Mouse (Mus musculus) bone marrow, adult 2 months (tissue): ENCODE results near the gene Pde4d. TPM values are rescaled to one million over a fixed set of nuclear protein-coding genes. Genes with fewer than 3 reads are reported as not detected.

ENCODE experiments used
- H3K27ac ChIP-seq: fragments of 200-500 bp; 2 replicates; pipeline ENCODE4 v1.5.1; 2012; ENCODE audit warnings: low read depth, mild to moderate bottlenecking, control low read depth, inconsistent platforms, low read length; ENCODE audit not compliant: control insufficient read depth, poor library complexity, insufficient read depth
- H3K4me1 ChIP-seq: fragments of 200-500 bp; 2 replicates; pipeline ENCODE4 v1.6.1; 2011; ENCODE audit warnings: low read length; ENCODE audit not compliant: control insufficient read depth, insufficient read depth
- H3K4me3 ChIP-seq: fragments of 200-500 bp; replicated peaks from 2 replicates; pipeline ENCODE3; 2011; ENCODE audit warnings: mild to moderate bottlenecking, low read depth, low read length, control low read depth; ENCODE audit not compliant: control insufficient read depth
- CTCF ChIP-seq: fragments of 200-500 bp; IDR thresholded peaks from 2 replicates; pipeline ENCODE4 v1.5.1; 2011; ENCODE audit warnings: low read length, control low read depth; ENCODE audit not compliant: control insufficient read depth, insufficient read depth
- POLR2A ChIP-seq: fragments of 200-500 bp; IDR thresholded peaks from 2 replicates; pipeline ENCODE4 v1.6.1; 2011; ENCODE audit warnings: low read depth, mild to moderate bottlenecking, control low read depth, low read length, borderline replicate concordance; ENCODE audit not compliant: control insufficient read depth
- WGBS: fragments of 180-500 bp; shearing (Covaris S2); methylation state at CpG from one replicate; pipeline ENCODE4 v1.1.7; 2018; 5-methylcytosine and 5-hydroxymethylcytosine counted together
- polyA plus RNA-seq: library from polyadenylated mRNA; stranded (reverse); fragments of >200 nt; gene quantifications from 2 replicates; pipeline ENCODE4 v1.2.4, GENCODE M21; 2011; ENCODE audit warnings: low replicate concordance; ENCODE audit not compliant: missing spikeins, insufficient read depth, insufficient read length

Gene Pde4d
- polyA plus RNA-seq, 1 experiment, result 17.6 TPM

- TF ChIP-seq POLR2A (no peak), CTCF (no peak)
Measured at GRCm38 (mm10) chr13:108467046-108467445, 17.3 kb downstream of the Pde4d start.

DNA sequence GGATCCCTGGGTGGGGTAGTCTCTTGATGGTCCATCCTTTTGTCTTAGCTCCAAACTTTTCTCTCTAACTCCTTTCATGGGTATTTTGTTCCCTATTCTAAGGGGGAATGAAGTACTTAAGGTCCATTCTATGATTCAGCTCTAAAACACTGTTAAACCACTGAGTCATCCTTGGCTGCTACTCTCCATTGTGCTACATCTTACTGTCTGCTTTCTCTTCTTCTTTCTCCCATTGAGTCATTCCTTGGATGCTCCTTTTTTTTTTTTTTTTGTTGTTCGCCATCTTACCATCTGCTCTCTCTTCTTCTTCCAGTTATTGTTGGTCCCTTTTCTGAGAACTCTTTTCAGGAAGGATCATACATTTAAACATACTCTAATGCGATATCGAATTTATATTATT lies 30.7 kb downstream of the Pde4d start:
- no peak overlapping the region for H3K4me3 ChIP-seq
- no peak overlapping the region for H3K27ac ChIP-seq
- 83% methylated on average over 3 of the region's 3 CpGs for whole genome bisulfite sequencing
- TF ChIP-seq POLR2A (no peak), CTCF (no peak)
- no peaks in the 10 kb centered on the region; the same call in 1 of the 2 replicates for H3K4me1 ChIP-seq

More at GRCm38 (mm10) chr13:108467046-108467445, 17.3 kb downstream of the Pde4d start:
- Histone ChIP-seq H3K4me1 (no peaks in the 10 kb centered on the region), H3K27ac (no peak overlapping the region), H3K4me3 (no peak overlapping the region)
- 29% methylated on average over 1 of the region's 1 CpGs for WGBS

- WGBS, result 50% methylated on average over 6 of the region's 6 CpGs
- no peak overlapping the region for H3K27ac ChIP-seq
- H3K4me3 ChIP-seq, result no peak overlapping the region
- TF ChIP-seq CTCF (no peak), POLR2A (no peak)
- no peaks in the 10 kb centered on the region; the same call in 1 of the 2 replicates for H3K4me1 ChIP-seq
Measured at GRCm38 (mm10) chr13:108485036-108485435, 35.3 kb downstream of the Pde4d start.

GRCm38 (mm10) chr13:108487066-108487465 lies 37.3 kb downstream of the Pde4d start:
- no peak overlapping the region for H3K27ac ChIP-seq
- 48% methylated on average over 3 of the region's 3 CpGs for WGBS
- H3K4me3 ChIP-seq, result no peak overlapping the region
- TF ChIP-seq POLR2A, result no peak
- TF ChIP-seq CTCF, result no peak
- H3K4me1 ChIP-seq, result no peaks in the 10 kb centered on the region; the same call in 1 of the 2 replicates

GRCm38 (mm10) chr13:108489825-108490224 lies 40.1 kb downstream of the Pde4d start:
- TF ChIP-seq POLR2A (no peak), CTCF (no peak)
- Histone ChIP-seq H3K4me1 (no peaks in the 10 kb centered on the region), H3K4me3 (no peak overlapping the region), H3K27ac (no peak overlapping the region)

GRCm38 (mm10) chr13:108490872-108491271 lies 41.1 kb downstream of the Pde4d start:
- Histone ChIP-seq H3K4me1 (no peaks in the 10 kb centered on the region), H3K4me3 (no peak overlapping the region), H3K27ac (no peak overlapping the region)
- TF ChIP-seq CTCF (no peak), POLR2A (no peak)
- WGBS, result 89% methylated on average over 2 of the region's 2 CpGs

- TF ChIP-seq POLR2A (no peak), CTCF (no peak)
- no peak overlapping the region for H3K27ac ChIP-seq
- H3K4me3 ChIP-seq, result no peak overlapping the region
- H3K4me1 ChIP-seq, result no peaks in the 10 kb centered on the region
Measured at GRCm38 (mm10) chr13:108492886-108493285, 43.1 kb downstream of the Pde4d start.

DNA sequence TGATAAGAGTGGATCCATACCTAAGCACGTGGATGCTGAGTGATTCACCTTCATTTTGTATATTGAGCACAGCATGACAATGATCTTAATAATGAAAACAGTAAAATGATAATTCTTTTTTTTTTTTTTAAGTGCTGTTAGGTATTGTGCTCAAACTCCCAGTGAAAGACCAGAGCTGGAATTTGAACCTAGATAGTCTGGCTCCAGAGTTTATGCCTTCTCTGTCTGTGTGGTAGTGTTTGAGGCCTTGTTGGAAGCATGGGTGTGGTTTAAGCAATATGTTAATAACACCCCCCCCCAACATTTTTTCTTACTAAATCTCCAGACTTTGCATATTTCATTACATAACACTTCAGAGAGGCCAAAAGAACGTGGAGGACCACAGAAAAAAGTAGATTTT lies 44.6 kb downstream of the Pde4d start:
- WGBS, result 58% methylated on average over 2 of the region's 2 CpGs
- no peak overlapping the region for H3K27ac ChIP-seq
- TF ChIP-seq POLR2A, result no peak
- no peak overlapping the region for H3K4me3 ChIP-seq
- no peaks in the 10 kb centered on the region for H3K4me1 ChIP-seq

GRCm38 (mm10) chr13:108497768-108498167 lies 48.0 kb downstream of the Pde4d start:
- Histone ChIP-seq H3K4me1 (no peaks in the 10 kb centered on the region), H3K27ac (no peak overlapping the region), H3K4me3 (no peak overlapping the region)
- WGBS, result 3% methylated on average over 8 of the region's 8 CpGs
- TF ChIP-seq POLR2A, result no peak
- TF ChIP-seq CTCF, result no peak
